Mouse (Mus musculus) lung, adult 2 months (tissue): Measurements from ENCODE around the gene Kat6b.

Source experiments
- CTCF ChIP-seq: fragments of 200-500 bp; IDR thresholded peaks from 2 replicates; pipeline ENCODE4 v1.5.1; 2011; ENCODE audit warnings: mild to moderate bottlenecking, low read length, control low read depth; ENCODE audit not compliant: insufficient read depth
- POLR2A ChIP-seq: fragments of 200-500 bp; IDR thresholded peaks from 2 replicates; pipeline ENCODE4 v1.6.1; 2011; ENCODE audit warnings: low read depth, mild to moderate bottlenecking, control low read depth, low read length, borderline replicate concordance; ENCODE audit errors: extremely low read depth

DNA sequence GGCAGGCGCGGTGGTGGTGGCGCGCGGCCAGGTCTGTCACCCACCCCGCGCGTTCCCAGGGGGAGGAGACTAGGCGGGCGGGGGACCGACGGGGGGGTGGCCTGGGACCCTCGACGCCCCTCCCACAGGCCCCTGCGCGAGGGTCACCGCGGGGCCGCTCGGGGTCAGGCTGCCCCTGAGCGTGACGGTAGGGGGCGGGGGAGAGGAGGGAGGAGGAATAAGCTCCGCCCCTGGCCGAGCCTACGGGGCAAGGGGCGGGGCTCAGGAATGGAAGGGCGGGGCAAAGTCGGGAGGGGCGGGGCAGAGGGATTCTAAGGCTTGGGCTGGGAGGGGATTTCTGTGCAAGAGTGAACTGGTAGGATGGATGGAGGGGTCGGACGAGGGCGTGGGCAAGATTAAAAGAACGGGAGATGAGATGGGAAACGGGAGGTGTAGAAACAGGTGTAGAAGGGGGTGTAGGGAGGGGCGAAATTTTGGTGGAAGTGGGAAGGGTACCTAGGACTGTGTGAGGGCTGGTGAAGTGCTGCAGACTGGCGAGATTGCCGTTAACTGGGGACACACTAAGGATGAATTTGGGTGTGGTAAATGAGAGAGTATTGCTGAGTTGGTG, 19.9 kb downstream of the Kat6b start:
- peak; percentile 13; the same call in 1 of the 2 replicates for TF ChIP-seq POLR2A
- no peak for TF ChIP-seq CTCF
